Mouse (Mus musculus) liver, embryonic 14.5 days (tissue): ENCODE measurements at regions not wholly inside any gene's neighbourhood (a gene's known extent, or its start where the extent isn't known, plus 50 kb on each side); places are given as distances from the start of the nearest gene placed in this dataset.

ENCODE experiments used
- CTCF ChIP-seq: IDR thresholded peaks from 2 replicates; pipeline ENCODE4 v1.5.1; 2016; ENCODE audit warnings: antibody characterized with exemption, low read depth, control low read depth
- EP300 ChIP-seq: IDR thresholded peaks from 2 replicates; pipeline ENCODE4 v1.6.1; 2016; ENCODE audit warnings: antibody characterized with exemption, low read depth

GRCm38 (mm10) chr2:50368351-50368750 is 71.8 kb upstream of the Mmadhc start:
- TF ChIP-seq CTCF (no peak), EP300 (no peak)
